Mouse (Mus musculus) neural tube, embryonic 15.5 days (tissue): ENCODE measurements around the gene Sema4c. TPM values are rescaled to one million over a fixed set of nuclear protein-coding genes. Genes with fewer than 3 reads are reported as not detected.

Experiments
- ATAC-seq: fragments of 200-750 bp; cut with Nextera tagmentation; 2 replicates; pipeline ENCODE4 v1.8.0; 2017; ENCODE audit warnings: mild to moderate bottlenecking, moderate TSS enrichment, moderate library complexity; ENCODE audit not compliant: low FRiP score
- H3K27ac ChIP-seq: fragments of 300-500 bp; sonication (generic); replicated peaks from 2 replicates; pipeline ENCODE4 v1.5.1; 2015; ENCODE audit warnings: mild to moderate bottlenecking, inconsistent platforms
- H3K27me3 ChIP-seq: fragments of 300-500 bp; sonication (generic); replicated peaks from 2 replicates; pipeline ENCODE4 v1.6.1; 2015; ENCODE audit warnings: inconsistent platforms
- H3K36me3 ChIP-seq: fragments of 300-500 bp; sonication (generic); 2 replicates; pipeline ENCODE4 v1.6.1; 2015; ENCODE audit warnings: inconsistent platforms
- H3K4me1 ChIP-seq: fragments of 300-500 bp; sonication (generic); 2 replicates; pipeline ENCODE4 v1.6.1; 2015; ENCODE audit warnings: inconsistent platforms
- H3K4me2 ChIP-seq: fragments of 300-500 bp; sonication (generic); 2 replicates; pipeline ENCODE4 v1.6.1; 2015; ENCODE audit warnings: inconsistent platforms, mild to moderate bottlenecking, moderate library complexity
- H3K4me3 ChIP-seq: fragments of 300-500 bp; sonication (generic); replicated peaks from 2 replicates; pipeline ENCODE4 v1.5.1; 2015; ENCODE audit warnings: mild to moderate bottlenecking, inconsistent platforms
- H3K9ac ChIP-seq: fragments of 300-500 bp; sonication (generic); replicated peaks from 2 replicates; pipeline ENCODE4 v1.6.1; 2015; ENCODE audit warnings: mild to moderate bottlenecking, inconsistent platforms
- H3K9me3 ChIP-seq: fragments of 300-500 bp; sonication (generic); replicated peaks from 2 replicates; pipeline ENCODE4 v1.6.1; 2016; ENCODE audit warnings: inconsistent platforms
- WGBS: fragments of 180-500 bp; shearing (Covaris S2); methylation state at CpG from one replicate; pipeline ENCODE4 v1.1.7; 2015; ENCODE audit warnings: mixed read lengths; 5-methylcytosine and 5-hydroxymethylcytosine counted together
- polyA plus RNA-seq: library from polyadenylated mRNA; unstranded; fragments of >200 nt; fragmentation: Nextera tagmentation; extraction: Ambion mirVana; gene quantifications from 2 replicates; pipeline ENCODE4 v1.2.1, GENCODE M21; 2015

Gene Sema4c
- polyA plus RNA-seq, 1 experiment from 2014 or later = 20.8 TPM

DNA sequence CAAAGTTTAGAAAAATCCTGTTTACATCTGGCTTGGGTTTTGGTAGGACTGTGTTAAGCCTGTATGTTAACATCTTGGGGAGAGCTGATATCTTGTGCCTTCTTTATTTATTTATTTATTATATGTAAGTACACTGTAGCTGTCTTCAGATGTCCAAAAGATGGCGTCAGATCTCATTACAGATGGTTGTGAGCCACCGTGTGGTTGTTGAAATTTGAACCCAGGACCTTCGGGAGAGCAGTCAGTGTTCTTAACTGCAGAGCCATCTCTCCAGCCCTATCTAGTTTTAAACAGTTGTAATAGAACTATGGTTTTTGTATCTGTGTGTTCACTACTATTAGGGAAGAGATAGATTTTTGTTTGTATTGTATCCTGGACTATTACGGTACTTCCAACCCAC, 28.9 kb downstream of the Sema4c start:
- no peak overlapping the region for H3K27ac ChIP-seq
- no peak overlapping the region for H3K4me3 ChIP-seq
- H3K27me3 ChIP-seq = no peaks in the 10 kb centered on the region
- H3K9me3 ChIP-seq = no peaks in the 10 kb centered on the region
- peaks cover 31% of the 10 kb centered on the region for H3K36me3 ChIP-seq
- no peak overlapping the region for H3K4me2 ChIP-seq
- whole genome bisulfite sequencing = 92% methylated on average over 4 of the region's 4 CpGs
- ATAC-seq = no peak
- H3K9ac ChIP-seq = no peak overlapping the region
- no peaks in the 10 kb centered on the region for H3K4me1 ChIP-seq

DNA sequence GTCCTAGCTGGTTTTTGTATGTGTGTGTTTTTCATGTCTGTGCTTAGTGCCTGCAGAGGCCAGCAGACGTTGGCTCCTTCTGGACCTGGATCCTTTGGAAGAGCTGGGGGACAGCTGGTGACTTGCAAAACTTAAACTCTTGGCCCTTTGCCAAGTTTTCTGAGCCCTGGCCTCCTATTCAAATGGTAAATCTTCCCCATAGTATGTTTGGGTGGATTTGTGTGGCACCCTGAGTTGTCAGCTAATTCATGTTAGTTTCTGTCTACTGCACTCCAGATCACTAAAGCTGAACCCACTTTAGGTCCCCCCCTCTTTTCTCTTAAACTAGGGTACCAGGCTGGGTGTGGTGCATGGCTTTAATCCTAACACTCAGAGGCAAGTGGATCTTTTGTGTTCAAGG, 29.8 kb downstream of the Sema4c start:
- no peak overlapping the region for H3K9ac ChIP-seq
- H3K36me3 ChIP-seq = peaks cover 39% of the 10 kb centered on the region
- no peak overlapping the region for H3K27ac ChIP-seq

DNA sequence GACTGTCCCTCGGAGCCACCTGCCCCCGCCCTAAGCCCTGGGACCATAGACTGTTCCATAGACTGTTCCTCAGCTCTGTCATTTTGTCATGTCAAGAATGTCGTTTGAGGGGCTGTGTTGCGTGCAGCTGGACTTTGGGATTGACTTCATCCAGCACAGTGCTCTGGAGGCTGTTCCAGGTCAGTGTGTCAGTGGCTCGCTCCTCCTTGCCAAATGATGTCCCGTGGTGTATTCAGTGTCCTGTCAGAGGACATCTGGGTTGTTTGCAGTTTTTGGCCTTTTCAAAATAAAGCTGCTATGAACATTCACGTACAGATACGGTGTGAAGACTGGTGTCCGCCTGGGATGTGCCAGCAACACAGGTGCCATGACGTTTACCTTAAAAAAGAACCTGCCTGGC, 31.2 kb downstream of the Sema4c start:
- no peak overlapping the region for H3K27ac ChIP-seq
- H3K9ac ChIP-seq = no peak overlapping the region
- WGBS = 92% methylated on average over 10 of the region's 10 CpGs
- no peak for ATAC-seq
- no peaks in the 10 kb centered on the region for H3K27me3 ChIP-seq
- H3K4me3 ChIP-seq = no peak overlapping the region
- H3K36me3 ChIP-seq = peaks cover 53% of the 10 kb centered on the region
- H3K4me1 ChIP-seq = peaks cover 16% of the 10 kb centered on the region
- H3K9me3 ChIP-seq = no peaks in the 10 kb centered on the region
- no peak overlapping the region for H3K4me2 ChIP-seq

More for the DNA sequence above, 29.8 kb downstream of the Sema4c start:
- 22% methylated on average over 1 of the region's 1 CpGs for WGBS
- no peak overlapping the region for H3K4me3 ChIP-seq
- H3K4me2 ChIP-seq = no peak overlapping the region
- ATAC-seq = no peak
- peaks cover 3% of the 10 kb centered on the region for H3K4me1 ChIP-seq
- no peaks in the 10 kb centered on the region for H3K27me3 ChIP-seq
- H3K9me3 ChIP-seq = no peaks in the 10 kb centered on the region

DNA sequence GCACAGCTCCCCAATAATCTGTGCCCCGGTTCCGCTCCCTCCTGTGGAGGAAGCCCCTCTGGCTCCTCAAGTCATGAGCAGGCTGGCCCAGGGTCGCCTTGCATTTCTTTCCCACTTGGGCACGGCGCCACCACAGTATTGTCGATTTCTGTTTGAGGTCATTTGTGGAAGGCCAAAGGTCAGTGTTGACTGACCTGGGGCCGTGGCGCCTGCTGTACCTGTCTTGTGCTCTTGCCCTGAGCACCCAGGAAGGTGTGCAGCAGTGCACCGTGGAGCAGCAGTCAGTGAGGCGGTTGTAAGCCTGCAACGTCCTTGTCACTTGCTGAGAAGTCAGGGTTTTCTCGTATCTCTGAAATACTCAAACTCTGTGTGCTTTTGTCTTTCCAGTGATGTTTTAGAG, 32.4 kb downstream of the Sema4c start:
- no peak for ATAC-seq
- Histone ChIP-seq H3K9ac (no peak overlapping the region), H3K4me2 (no peak overlapping the region), H3K36me3 (peaks cover 62% of the 10 kb centered on the region), H3K4me1 (peaks cover 16% of the 10 kb centered on the region), H3K4me3 (no peak overlapping the region), H3K27me3 (no peaks in the 10 kb centered on the region), H3K27ac (no peak overlapping the region), H3K9me3 (no peaks in the 10 kb centered on the region)
- 95% methylated on average over 12 of the region's 12 CpGs for WGBS

DNA sequence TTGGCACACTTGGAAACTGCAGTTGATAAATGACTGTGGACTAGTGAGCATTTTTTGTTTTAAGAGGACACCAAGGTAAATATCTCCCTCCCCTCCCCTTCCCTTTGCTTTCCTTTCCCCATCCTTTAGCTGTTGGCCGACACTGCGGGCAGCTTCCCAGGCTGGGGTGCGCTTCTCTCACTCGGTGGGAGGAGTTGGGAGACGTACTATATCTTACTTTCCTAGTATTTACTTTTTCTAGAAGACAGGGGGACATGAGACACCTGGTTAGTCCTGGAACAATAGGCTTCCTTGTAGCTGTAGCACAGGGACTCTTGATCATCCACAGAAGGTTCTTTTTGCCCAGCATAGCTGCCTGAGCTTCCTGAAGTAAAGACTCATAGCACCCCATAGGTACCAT, 34.1 kb downstream of the Sema4c start:
- ATAC-seq = no peak
- Histone ChIP-seq H3K27ac (0 out of 2 replicates have a peak overlapping the region, but pooled peaks have one; percentile 48), H3K9me3 (no peaks in the 10 kb centered on the region), H3K9ac (no peak overlapping the region), H3K4me1 (peaks cover 16% of the 10 kb centered on the region), H3K36me3 (peaks cover 76% of the 10 kb centered on the region), H3K4me2 (no peak overlapping the region), H3K27me3 (no peaks in the 10 kb centered on the region), H3K4me3 (no peak overlapping the region)
- 73% methylated on average over 5 of the region's 5 CpGs for WGBS

DNA sequence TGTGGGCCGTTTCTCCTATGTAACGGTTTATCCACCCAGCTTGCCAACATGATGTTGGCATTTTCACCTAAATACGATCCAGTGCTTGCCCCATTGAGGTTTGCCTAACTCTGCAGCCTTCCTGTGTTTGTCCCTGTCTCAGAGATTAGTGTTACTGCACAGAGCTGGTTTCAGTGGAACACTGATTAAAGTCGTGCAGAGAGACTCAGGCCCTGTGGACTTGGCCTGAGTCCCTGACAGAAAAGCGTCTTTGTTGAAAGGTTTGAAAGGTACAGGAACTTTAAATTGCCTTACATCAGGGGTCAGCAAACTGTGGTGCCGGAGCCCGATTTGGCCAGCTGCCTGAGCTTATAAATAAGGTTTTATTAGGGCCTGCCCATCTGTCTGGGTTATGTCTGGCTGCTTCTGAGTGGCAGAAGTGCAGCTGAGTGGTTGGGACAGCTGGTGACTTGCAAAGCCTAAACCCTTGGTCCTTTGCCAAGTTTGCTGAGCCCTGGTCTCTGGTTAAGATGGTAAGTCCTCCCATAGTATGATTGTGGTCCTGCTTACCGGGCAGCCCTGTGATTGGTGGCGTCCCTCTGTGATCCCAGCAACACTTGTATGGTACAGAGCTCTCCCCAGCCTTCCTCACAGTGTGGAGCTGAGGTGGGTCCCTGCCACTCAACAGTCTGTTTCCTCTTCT, 34.7 kb downstream of the Sema4c start:
- no peaks in the 10 kb centered on the region for H3K9me3 ChIP-seq
- peak; percentile 28; the same call in 1 of the 2 replicates for ATAC-seq
- H3K36me3 ChIP-seq = peaks cover 77% of the 10 kb centered on the region
- H3K4me1 ChIP-seq = peaks cover 16% of the 10 kb centered on the region
- no peak overlapping the region for H3K4me2 ChIP-seq
- no peak overlapping the region for H3K9ac ChIP-seq
- no peaks in the 10 kb centered on the region for H3K27me3 ChIP-seq
- no peak overlapping the region for H3K4me3 ChIP-seq
- 34% methylated on average over 9 of the region's 9 CpGs for WGBS
- H3K27ac ChIP-seq = peak overlapping the region; percentile 48

DNA sequence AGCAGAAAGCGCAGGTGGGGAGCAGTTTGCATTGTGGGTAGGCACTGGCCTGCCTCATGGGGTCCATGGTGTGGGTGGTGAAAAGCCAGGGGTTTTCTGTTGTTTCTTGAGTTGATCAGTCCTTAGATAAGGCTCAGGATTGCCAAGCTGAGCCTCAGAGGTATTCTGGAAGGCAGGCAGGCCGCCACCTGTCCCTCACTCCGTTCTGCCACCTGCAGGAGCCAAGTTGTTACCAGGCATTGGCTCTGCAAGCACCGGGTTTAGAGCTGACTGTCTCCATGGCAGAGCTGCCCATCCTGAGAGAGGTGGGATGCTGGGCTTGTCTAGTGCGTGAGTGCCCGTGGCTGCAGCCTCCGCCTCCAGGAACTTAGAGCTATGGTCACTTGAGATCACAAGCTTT, 35.9 kb downstream of the Sema4c start:
- WGBS = 92% methylated on average over 7 of the region's 7 CpGs
- peaks cover 77% of the 10 kb centered on the region for H3K36me3 ChIP-seq

DNA sequence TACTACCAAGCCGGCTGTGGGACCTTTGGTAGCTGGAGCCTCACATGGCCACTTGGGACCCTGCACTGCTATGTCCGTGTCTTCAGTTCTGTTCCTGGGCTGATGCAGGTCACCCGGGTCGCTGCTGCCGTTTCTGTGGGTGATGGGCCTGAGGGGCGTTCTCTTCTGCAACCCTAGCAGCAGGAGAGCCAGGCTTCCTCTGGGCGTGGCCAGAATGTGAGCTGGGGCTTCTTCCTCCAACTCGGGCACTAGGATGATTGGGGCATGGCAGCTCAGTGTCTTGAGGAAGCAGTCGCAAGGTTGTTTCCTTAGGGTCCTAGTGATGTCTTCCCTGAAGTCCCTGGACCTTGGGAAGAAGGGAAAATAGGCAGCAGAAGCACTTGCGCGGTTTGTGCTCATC, 38.5 kb downstream of the Sema4c start:
- no peak overlapping the region for H3K27ac ChIP-seq
- no peak overlapping the region for H3K4me3 ChIP-seq
- no peak for ATAC-seq
- no peaks in the 10 kb centered on the region for H3K27me3 ChIP-seq
- H3K36me3 ChIP-seq = peaks cover 52% of the 10 kb centered on the region
- H3K4me2 ChIP-seq = no peak overlapping the region
- H3K9me3 ChIP-seq = no peaks in the 10 kb centered on the region
- H3K4me1 ChIP-seq = peaks cover 40% of the 10 kb centered on the region
- H3K9ac ChIP-seq = no peak overlapping the region
- 81% methylated on average over 11 of the region's 11 CpGs for WGBS

More for the DNA sequence above, 35.9 kb downstream of the Sema4c start:
- Histone ChIP-seq H3K4me1 (peaks cover 19% of the 10 kb centered on the region), H3K4me2 (no peak overlapping the region), H3K27me3 (no peaks in the 10 kb centered on the region), H3K9ac (no peak overlapping the region), H3K27ac (no peak overlapping the region), H3K4me3 (no peak overlapping the region), H3K9me3 (no peaks in the 10 kb centered on the region)
- ATAC-seq = no peak

DNA sequence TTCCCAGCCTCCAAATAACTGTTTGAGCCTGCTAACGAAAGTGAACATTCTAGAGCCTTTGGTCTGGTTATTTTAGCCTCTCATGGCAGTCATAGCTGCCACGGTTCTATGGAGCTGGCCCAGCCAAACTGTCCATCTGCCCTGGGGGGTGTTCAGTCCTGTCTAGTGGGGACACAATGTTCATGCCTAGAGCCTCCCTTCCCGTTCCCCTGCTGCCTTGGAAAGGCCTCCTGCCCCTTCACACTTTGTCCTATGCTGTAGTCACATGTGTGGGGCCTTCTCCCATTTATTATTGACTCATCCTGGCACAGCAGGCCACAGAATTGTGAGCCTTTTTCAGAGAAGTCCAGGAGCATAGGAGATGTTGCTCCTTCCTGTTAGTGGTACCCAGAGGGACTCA, 39.9 kb downstream of the Sema4c start:
- H3K9me3 ChIP-seq = no peaks in the 10 kb centered on the region
- WGBS = 90% methylated on average over 3 of the region's 3 CpGs
- peaks cover 49% of the 10 kb centered on the region for H3K4me1 ChIP-seq
- H3K27ac ChIP-seq = no peak overlapping the region
- H3K4me3 ChIP-seq = no peak overlapping the region
- H3K4me2 ChIP-seq = no peak overlapping the region
- no peak overlapping the region for H3K9ac ChIP-seq
- H3K36me3 ChIP-seq = peaks cover 40% of the 10 kb centered on the region
- H3K27me3 ChIP-seq = no peaks in the 10 kb centered on the region
- ATAC-seq = no peak

DNA sequence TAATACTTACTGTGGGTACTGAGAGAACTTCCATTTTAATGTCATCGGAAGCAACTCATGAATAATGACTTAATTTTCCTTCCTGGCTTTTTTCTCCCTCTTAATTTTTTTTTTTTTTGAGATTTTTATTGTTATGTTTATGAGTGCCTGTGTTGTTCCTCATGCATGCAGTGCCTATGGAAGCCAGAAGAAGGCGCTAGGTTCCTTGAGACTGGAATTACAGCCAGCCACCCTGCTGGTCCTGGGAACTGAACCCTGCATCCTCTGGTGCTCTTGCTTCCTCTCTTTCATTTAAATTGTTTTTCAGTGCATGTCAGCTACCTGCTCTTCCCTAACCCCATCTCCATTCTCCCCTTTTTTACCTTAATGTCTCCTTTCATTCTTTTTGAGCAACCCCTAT, 44.4 kb downstream of the Sema4c start:
- no peaks in the 10 kb centered on the region; the same call in 1 of the 2 replicates for H3K36me3 ChIP-seq
- H3K27me3 ChIP-seq = no peaks in the 10 kb centered on the region
- peak overlapping the region; percentile 78 for H3K4me2 ChIP-seq
- H3K4me3 ChIP-seq = peak overlapping the region; percentile 99
- no peak for ATAC-seq
- H3K4me1 ChIP-seq = peaks cover 44% of the 10 kb centered on the region
- no peak overlapping the region for H3K27ac ChIP-seq
- 29% methylated on average over 2 of the region's 2 CpGs for WGBS
- peak overlapping the region; percentile 82 for H3K9ac ChIP-seq
- no peaks in the 10 kb centered on the region for H3K9me3 ChIP-seq

DNA sequence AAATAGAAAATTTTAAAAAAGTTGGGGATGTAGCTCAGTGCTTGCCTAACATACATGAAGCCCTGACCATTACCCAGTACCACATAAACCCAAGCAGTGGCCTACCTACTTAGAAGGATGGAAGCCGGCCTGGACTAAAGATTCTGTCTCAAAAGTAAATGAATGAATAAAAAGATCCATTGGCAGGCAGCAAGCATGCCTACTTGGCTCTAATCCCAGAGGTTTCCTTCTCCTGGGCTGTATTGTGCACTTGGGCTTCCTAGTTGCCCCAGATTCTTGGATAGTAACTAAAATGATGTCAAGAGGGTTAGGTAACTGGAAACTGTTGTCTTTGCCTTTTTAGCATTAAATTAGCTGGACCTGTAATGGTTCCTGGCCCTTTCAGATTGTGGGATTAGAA, 44.8 kb downstream of the Sema4c start:
- Histone ChIP-seq H3K27ac (peak overlapping the region; percentile 98; the same call in 1 of the 2 replicates), H3K4me1 (peaks cover 44% of the 10 kb centered on the region), H3K4me2 (peak overlapping the region; percentile 78), H3K27me3 (no peaks in the 10 kb centered on the region), H3K9me3 (no peaks in the 10 kb centered on the region), H3K9ac (peak overlapping the region; percentile 82), H3K36me3 (no peaks in the 10 kb centered on the region), H3K4me3 (peak overlapping the region; percentile 99)
- 10% methylated on average over 1 of the region's 1 CpGs for WGBS
- no peak for ATAC-seq

DNA sequence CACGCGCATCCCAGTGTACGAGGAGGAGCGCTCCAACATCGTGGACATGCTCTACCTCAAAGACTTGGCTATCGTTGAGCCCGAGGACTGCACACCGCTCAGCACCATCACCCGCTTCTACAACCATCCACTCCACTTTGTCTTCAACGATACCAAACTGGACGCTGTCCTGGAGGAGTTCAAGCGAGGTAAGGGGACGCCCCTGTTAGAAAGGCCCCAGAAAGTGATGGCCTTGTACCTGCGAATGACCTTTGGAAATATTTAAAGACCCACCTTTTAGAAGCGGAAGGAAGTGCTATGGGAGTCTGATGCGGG, 45.2 kb downstream of the Sema4c start:
- peak overlapping the region; percentile 98 for H3K27ac ChIP-seq
- 1% methylated on average over 16 of the region's 16 CpGs for WGBS
- H3K4me3 ChIP-seq = peak overlapping the region; percentile 99
- peak overlapping the region; percentile 78 for H3K4me2 ChIP-seq
- peaks cover 44% of the 10 kb centered on the region for H3K4me1 ChIP-seq
- H3K9ac ChIP-seq = peak overlapping the region; percentile 82
- no peaks in the 10 kb centered on the region for H3K9me3 ChIP-seq
- H3K36me3 ChIP-seq = no peaks in the 10 kb centered on the region
- ATAC-seq = no peak
- no peaks in the 10 kb centered on the region for H3K27me3 ChIP-seq
